Mouse (Mus musculus) liver, embryonic 14.5 days (tissue): ENCODE measurements around the gene Adh5. TPM values are rescaled to one million over a fixed set of nuclear protein-coding genes. Genes with fewer than 3 reads are reported as not detected.

Experiments
- ATAC-seq: fragments of 200-750 bp; cut with Nextera tagmentation; 2 replicates; pipeline ENCODE4 v1.8.0; 2017; ENCODE audit warnings: moderate number of reproducible peaks, mild to moderate bottlenecking, moderate library complexity; ENCODE audit not compliant: insufficient read depth
- DNase-seq, 3 experiments: peaks; one replicate each; pipeline ENCODE4 v3.0.0-alpha.2; 2012 to 2013; ENCODE audit warnings: low read depth in 3 of 3, low spot score in 3 of 3
- H3K27ac ChIP-seq: fragments of 300-500 bp; sonication (generic); 2 replicates; pipeline ENCODE4 v1.5.1; 2014; ENCODE audit warnings: moderate library complexity, mild to moderate bottlenecking, control low read depth, inconsistent platforms
- H3K27me3 ChIP-seq: fragments of 300-500 bp; sonication (generic); 2 replicates; pipeline ENCODE4 v1.6.1; 2014; ENCODE audit warnings: mild to moderate bottlenecking, low read length, moderate library complexity; ENCODE audit not compliant: control insufficient read depth, insufficient read depth
- H3K36me3 ChIP-seq: fragments of 300-500 bp; sonication (generic); replicated peaks from 2 replicates; pipeline ENCODE4 v1.6.1; 2014; ENCODE audit warnings: low read depth; ENCODE audit not compliant: control insufficient read depth, insufficient read depth
- H3K4me1 ChIP-seq, 2 experiments: fragments of 200-500 bp in 1 of 2; fragments of 300-500 bp in 1 of 2; sonication (generic) in 1 of 2; replicated peaks; 2 replicates each; pipeline ENCODE4 v1.6.1; 2012 to 2014; ENCODE audit warnings: antibody characterized with exemption in 1 of 2, inconsistent platforms in 1 of 2, low read length in 1 of 2; ENCODE audit not compliant: control insufficient read depth in 2 of 2, insufficient read depth in 2 of 2
- H3K4me2 ChIP-seq: fragments of 300-500 bp; sonication (generic); 2 replicates; pipeline ENCODE4 v1.6.1; 2014; ENCODE audit warnings: low read depth, mild to moderate bottlenecking, control low read depth, moderate library complexity
- H3K4me3 ChIP-seq, 2 experiments: fragments of 200-500 bp in 1 of 2; fragments of 300-500 bp in 1 of 2; sonication (generic) in 1 of 2; 2 replicates each; pipeline ENCODE4 v1.5.1; 2012 to 2014; ENCODE audit warnings: low read depth in 2 of 2, low read length in 2 of 2, mild to moderate bottlenecking in 2 of 2, control low read depth in 1 of 2, inconsistent platforms in 1 of 2, moderate library complexity in 1 of 2; ENCODE audit not compliant: insufficient read depth in 1 of 2
- H3K9ac ChIP-seq: fragments of 300-500 bp; sonication (generic); replicated peaks from 2 replicates; pipeline ENCODE4 v1.6.1; 2014; ENCODE audit warnings: mild to moderate bottlenecking, control low read depth, moderate library complexity
- H3K9me3 ChIP-seq: fragments of 300-500 bp; sonication (generic); 2 replicates; pipeline ENCODE4 v1.6.1; 2016; ENCODE audit warnings: low read length, mixed read lengths; ENCODE audit not compliant: control insufficient read depth
- CTCF ChIP-seq: IDR thresholded peaks from 2 replicates; pipeline ENCODE4 v1.5.1; 2016; ENCODE audit warnings: antibody characterized with exemption, low read depth, control low read depth
- EP300 ChIP-seq: IDR thresholded peaks from 2 replicates; pipeline ENCODE4 v1.6.1; 2016; ENCODE audit warnings: antibody characterized with exemption, low read depth
- WGBS: fragments of 180-500 bp; shearing (Covaris S2); extraction: QIAGEN DNeasy Blood & Tissue Kit; methylation state at CpG from one replicate; pipeline ENCODE4 v1.1.7; 2014; ENCODE audit not compliant: insufficient replicate concordance; 5-methylcytosine and 5-hydroxymethylcytosine counted together
- polyA plus RNA-seq, 2 experiments: library from polyadenylated mRNA; depleted of rRNA in 1 of 2; stranded (reverse) in 1 of 2; unstranded in 1 of 2; fragments of >200 nt; fragmentation: Nextera tagmentation in 1 of 2; extraction: Ambion mirVana in 1 of 2; gene quantifications; 2 replicates each; pipeline versions ENCODE4 v1.2.1 to v1.2.3; 2012 to 2014

The Adh5 gene
- polyA plus RNA-seq, 2 experiments, result 38.9 to 92.6 TPM

- H3K27ac ChIP-seq, result peak overlapping the region; percentile 40
- H3K27me3 ChIP-seq, result no peaks in the 10 kb centered on the region
- ATAC-seq (no peak), DNase-seq (no peak)
- H3K36me3 ChIP-seq, result peaks cover 4% of the 10 kb centered on the region
- 2% methylated on average over 6 of the region's 6 CpGs for WGBS
- no peaks in the 10 kb centered on the region for H3K9me3 ChIP-seq
- peaks cover 9 to 16% of the 10 kb centered on the region in 2 experiments for H3K4me1 ChIP-seq
- H3K9ac ChIP-seq, result peak overlapping the region; percentile 67
- TF ChIP-seq CTCF (no peak), EP300 (no peak)
- H3K4me3 ChIP-seq, result peak overlapping the region; percentile 46 to 96; a peak in 3 of 4 replicates
- H3K4me2 ChIP-seq, result peak overlapping the region; percentile 91
Measured at GRCm38 (mm10) chr3:138490034-138490337, 47.1 kb downstream of the Adh5 start.

- ATAC-seq (no peak), DNase-seq (no peak)
- Histone ChIP-seq H3K27ac (no peak overlapping the region), H3K9ac (no peak overlapping the region), H3K9me3 (no peaks in the 10 kb centered on the region), H3K36me3 (no peaks in the 10 kb centered on the region), H3K4me1 (peaks cover 12 to 15% of the 10 kb centered on the region in 2 experiments), H3K27me3 (no peaks in the 10 kb centered on the region), H3K4me2 (no peak overlapping the region), H3K4me3 (no peak overlapping the region)
- WGBS, result 41% methylated on average over 3 of the region's 3 CpGs
- TF ChIP-seq CTCF, result no peak
- no peak for TF ChIP-seq EP300
Measured at GRCm38 (mm10) chr3:138493668-138494067, 50.8 kb downstream of the Adh5 start.

GRCm38 (mm10) chr3:138494565-138494964 is 51.7 kb downstream of the Adh5 start:
- H3K4me1 ChIP-seq, result peaks cover 12 to 15% of the 10 kb centered on the region in 2 experiments
- ATAC-seq, result no peak
- H3K9me3 ChIP-seq, result no peaks in the 10 kb centered on the region
- H3K36me3 ChIP-seq, result no peaks in the 10 kb centered on the region
- no peaks in the 10 kb centered on the region for H3K27me3 ChIP-seq
- no peak for DNase-seq
- no peak overlapping the region for H3K4me3 ChIP-seq
- TF ChIP-seq CTCF (no peak), EP300 (no peak)
- H3K9ac ChIP-seq, result no peak overlapping the region
- no peak overlapping the region; the same call in 1 of the 2 replicates for H3K4me2 ChIP-seq
- H3K27ac ChIP-seq, result peak overlapping the region; percentile 27; the same call in 1 of the 2 replicates
- 21% methylated on average over 1 of the region's 1 CpGs for WGBS

GRCm38 (mm10) chr3:138495166-138496145 is 52.6 kb downstream of the Adh5 start:
- H3K27me3 ChIP-seq, result no peaks in the 10 kb centered on the region
- ATAC-seq (peak; percentile 63), DNase-seq (no peak)
- H3K9ac ChIP-seq, result peak overlapping the region; percentile 31; the same call in 1 of the 2 replicates
- no peaks in the 10 kb centered on the region for H3K36me3 ChIP-seq
- peak overlapping the region; percentile 27; the same call in 1 of the 2 replicates for H3K27ac ChIP-seq
- WGBS, result 37% methylated on average over 11 of the region's 11 CpGs
- H3K4me1 ChIP-seq, result peaks cover 12 to 13% of the 10 kb centered on the region in 2 experiments
- H3K4me3 ChIP-seq, result no peak overlapping the region; a peak in 1 of 4 replicates
- no peaks in the 10 kb centered on the region for H3K9me3 ChIP-seq
- peak overlapping the region; percentile 36 for H3K4me2 ChIP-seq
- TF ChIP-seq EP300 (no peak), CTCF (no peak)

GRCm38 (mm10) chr3:138498731-138499130 is 55.8 kb downstream of the Adh5 start:
- Histone ChIP-seq H3K4me3 (no peak overlapping the region), H3K36me3 (no peaks in the 10 kb centered on the region), H3K4me2 (no peak overlapping the region), H3K27ac (no peak overlapping the region), H3K9me3 (no peaks in the 10 kb centered on the region), H3K9ac (no peak overlapping the region), H3K27me3 (no peaks in the 10 kb centered on the region), H3K4me1 (peaks cover 12 to 13% of the 10 kb centered on the region in 2 experiments)
- TF ChIP-seq CTCF (no peak), EP300 (no peak)
- 60% methylated on average over 4 of the region's 4 CpGs for WGBS
- ATAC-seq (no peak), DNase-seq (no peak)
